In the genomic region with DNA sequence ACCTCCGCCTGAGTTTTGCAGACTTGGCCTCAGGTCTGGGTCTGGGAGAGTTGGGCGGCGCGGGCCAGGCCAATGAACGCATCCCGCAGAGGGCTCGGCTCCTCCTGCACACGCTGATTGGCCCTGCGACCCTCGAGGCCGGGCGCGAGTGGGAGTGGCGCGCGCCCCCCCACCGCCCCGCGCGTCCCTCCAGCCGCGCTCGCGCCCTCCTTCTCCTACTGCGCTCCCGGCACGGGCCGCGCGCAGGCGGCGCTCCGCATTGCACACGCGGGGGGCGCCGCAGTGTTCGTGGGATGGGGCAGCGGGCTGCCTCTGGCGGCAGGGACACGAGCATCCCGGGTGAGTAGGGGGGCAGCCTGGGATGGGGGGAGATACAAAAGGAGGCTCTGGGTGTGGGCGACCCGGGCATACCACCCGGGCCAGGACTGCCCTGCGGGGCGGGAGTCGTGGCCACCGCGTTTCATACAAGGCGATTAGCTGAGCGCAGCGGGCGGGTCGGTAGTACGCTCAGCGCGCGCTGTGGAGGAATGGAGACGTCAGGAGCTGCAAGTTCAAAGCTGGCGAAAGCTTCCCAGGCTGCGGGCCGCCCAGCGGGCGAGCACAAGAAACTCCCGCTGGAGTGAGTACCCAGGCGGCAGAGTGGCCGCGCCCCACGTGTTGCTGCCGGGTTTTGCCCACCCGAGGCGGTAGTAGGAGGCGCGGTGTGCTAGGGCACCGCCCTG, we compare ENCODE assay signal across 7 mouse cellular contexts. TPM values are rescaled to one million over a fixed set of nuclear protein-coding genes. Genes with fewer than 3 reads are reported as not detected.
A peak's percentile ranks its signal among the peaks of the same experiment; 100 is the strongest.
DNase-seq lines count a peak whose midpoint lies in the region; ATAC-seq lines count a peak whose summit lies in the region.

Gene Lypd6 (plus strand): TSS at position 184 of the 722 bp plus-strand sequence.

- H3K4me2 ChIP-seq in embryonic facial prominence, embryonic 14.5 days (ENCODE audit: low read depth, low read length) = peak within 1 kb of the TSS; percentile 91
- peak within 1 kb of the TSS; percentile 92 for H3K4me2 ChIP-seq in kidney, embryonic 14.5 days (replicated peaks; ENCODE audit: low read depth, low read length)
- peak within 1 kb of the TSS; percentile 99 for H3K4me2 ChIP-seq in midbrain, embryonic 16.5 days (ENCODE audit: low read length)

- H3K27ac ChIP-seq in embryonic facial prominence, embryonic 14.5 days (replicated peaks; ENCODE audit: low read depth, low read length) = 0 out of 2 replicates have a peak within 1 kb of the TSS, but pooled peaks have one; percentile 8
- H3K27ac ChIP-seq in heart, embryonic 10.5 days = peak within 1 kb of the TSS; percentile 89
- peak within 1 kb of the TSS; percentile 52 for H3K27ac ChIP-seq in kidney, embryonic 14.5 days (ENCODE audit: low read depth, low read length)
- H3K27ac ChIP-seq in midbrain, embryonic 16.5 days (ENCODE audit: low read length) = 0 out of 2 replicates have a peak within 1 kb of the TSS, but pooled peaks have one; percentile 17

- peak within 1 kb of the TSS; percentile 61 for H3K9ac ChIP-seq in embryonic facial prominence, embryonic 14.5 days (ENCODE audit: low read depth, low read length)
- H3K9ac ChIP-seq in kidney, embryonic 14.5 days (ENCODE audit: low read depth, low read length) = peak within 1 kb of the TSS; percentile 52
- H3K9ac ChIP-seq in midbrain, embryonic 16.5 days (ENCODE audit: low read depth, low read length) = peak within 1 kb of the TSS; percentile 70

- no peaks in the 10 kb centered on the region for H3K4me1 ChIP-seq in embryonic facial prominence, embryonic 14.5 days (ENCODE audit: control insufficient read depth, insufficient read depth, low read length)
- H3K4me1 ChIP-seq in heart, embryonic 10.5 days = peaks cover 30% of the 10 kb centered on the region
- H3K4me1 ChIP-seq in kidney, embryonic 14.5 days (ENCODE audit: control insufficient read depth, insufficient read depth, low read length) = no peaks in the 10 kb centered on the region
- H3K4me1 ChIP-seq in midbrain, embryonic 16.5 days (ENCODE audit: control insufficient read depth, insufficient read depth, low read length) = peaks cover 10% of the 10 kb centered on the region

- 0% methylated on average over 28 of the region's 76 CpGs for WGBS in embryonic facial prominence, embryonic 14.5 days
- under 1% methylated on average over 76 of the region's 76 CpGs for WGBS in heart, embryonic 10.5 days
- WGBS in kidney, embryonic 14.5 days = under 1% methylated on average over 76 of the region's 76 CpGs
- WGBS in midbrain, embryonic 16.5 days = under 1% methylated on average over 76 of the region's 76 CpGs

- H3K4me3 ChIP-seq in embryonic facial prominence, embryonic 14.5 days (ENCODE audit: low read depth, low read length) = peak within 1 kb of the TSS; percentile 64
- peak within 1 kb of the TSS; percentile 80 for H3K4me3 ChIP-seq in heart, embryonic 10.5 days
- H3K4me3 ChIP-seq in kidney, embryonic 14.5 days (ENCODE audit: low read length) = peak within 1 kb of the TSS; percentile 55
- H3K4me3 ChIP-seq in midbrain, embryonic 16.5 days (ENCODE audit: low read depth, low read length) = peak within 1 kb of the TSS; percentile 78

- no peaks in the 10 kb centered on the region for H3K9me3 ChIP-seq in embryonic facial prominence, embryonic 14.5 days (ENCODE audit: control insufficient read depth, low read length)
- no peaks in the 10 kb centered on the region for H3K9me3 ChIP-seq in heart, embryonic 10.5 days
- no peaks in the 10 kb centered on the region for H3K9me3 ChIP-seq in kidney, embryonic 14.5 days (ENCODE audit: control insufficient read depth, low read length)
- H3K9me3 ChIP-seq in midbrain, embryonic 16.5 days (replicated peaks; ENCODE audit: control insufficient read depth, low read length, poor library complexity, severe bottlenecking) = no peaks in the 10 kb centered on the region

- H3K36me3 ChIP-seq in embryonic facial prominence, embryonic 14.5 days (ENCODE audit: control insufficient read depth, insufficient read depth, low read length) = no peaks in the 10 kb centered on the region
- H3K36me3 ChIP-seq in heart, embryonic 10.5 days = no peaks in the 10 kb centered on the region
- no peaks in the 10 kb centered on the region for H3K36me3 ChIP-seq in kidney, embryonic 14.5 days (ENCODE audit: control insufficient read depth, insufficient read depth, low read length)
- no peaks in the 10 kb centered on the region for H3K36me3 ChIP-seq in midbrain, embryonic 16.5 days (ENCODE audit: control insufficient read depth, insufficient read depth, low read length)

- DNase-seq in adrenal gland, postnatal 4 days (ENCODE audit: low spot score in 2 of 2) = peak; percentile 22 to 55
- peak; percentile 93 for DNase-seq in embryonic facial prominence, embryonic 14.5 days (ENCODE audit: low spot score)
- peak; percentile 91 for DNase-seq in heart, embryonic 10.5 days (ENCODE audit: low spot score)
- peak; percentile 62 for DNase-seq in liver
- peak; percentile 21 for DNase-seq in telencephalon, adult 2 months (ENCODE audit: low read depth, low spot score)

- peak; percentile 99 for ATAC-seq in embryonic facial prominence, embryonic 14.5 days (ENCODE audit: low read depth)
- ATAC-seq in kidney, embryonic 14.5 days (ENCODE audit: low FRiP score, low TSS enrichment) = peak; percentile 98
- peak; percentile 96 for ATAC-seq in midbrain, embryonic 16.5 days

- H3K27me3 ChIP-seq in embryonic facial prominence, embryonic 14.5 days (replicated peaks; ENCODE audit: control insufficient read depth, insufficient read depth, low read length) = no peaks in the 10 kb centered on the region; the same call in 1 of the 2 replicates
- H3K27me3 ChIP-seq in heart, embryonic 10.5 days (ENCODE audit: insufficient read depth, poor library complexity, severe bottlenecking) = no peaks in the 10 kb centered on the region; the same call in 1 of the 2 replicates
- H3K27me3 ChIP-seq in kidney, embryonic 14.5 days (ENCODE audit: control insufficient read depth, insufficient read depth, low read length) = 0 out of 2 replicates have a peak, but pooled peaks cover 4% of the 10 kb centered on the region
- H3K27me3 ChIP-seq in midbrain, embryonic 16.5 days (ENCODE audit: control insufficient read depth, insufficient read depth, low read depth, low read length) = 0 out of 2 replicates have a peak, but pooled peaks cover 2% of the 10 kb centered on the region

RNA-seq across cellular contexts. Expression of gene Lypd6, which starts in this region (rescaled TPM):
- 10 to 100 TPM; 16.0 to 19.8 TPM for total RNA-seq in adrenal gland, postnatal 4 days (2021)
- polyA plus RNA-seq in embryonic facial prominence, embryonic 14.5 days (2014; fragmentation: Nextera tagmentation; extraction: Ambion mirVana) = 8.8 and 11.9 TPM in 2 replicates
- 8.1 and 8.7 TPM in 2 replicates for polyA plus RNA-seq in heart, embryonic 10.5 days (2016; fragmentation: Nextera tagmentation; extraction: Ambion mirVana)
- polyA plus RNA-seq in kidney, embryonic 14.5 days (2014; fragmentation: Nextera tagmentation; extraction: Ambion mirVana) = 8.4 and 12.7 TPM in 2 replicates
- polyA plus RNA-seq in midbrain, embryonic 16.5 days (2015; fragmentation: Nextera tagmentation; extraction: Ambion mirVana) = 7.9 and 14.4 TPM in 2 replicates

Comparison
In these comparisons a context has a peak if more than half of its experiments do, and no peak if none do; other contexts are left out.
1. Peak in every context shown above with its lines: DNase-seq, ATAC-seq, H3K4me3 ChIP-seq and H3K27ac ChIP-seq.
2. DNase-seq: peak in every context shown above with its lines; median percentile 93 in embryonic facial prominence, embryonic 14.5 days; 91 in heart, embryonic 10.5 days; 62 in liver; 38 in adrenal gland, postnatal 4 days; 21 in telencephalon, adult 2 months.
3. H3K27ac ChIP-seq: peak in every context shown above with its lines; median percentile 89 in heart, embryonic 10.5 days; 52 in kidney, embryonic 14.5 days; 17 in midbrain, embryonic 16.5 days; 8 in embryonic facial prominence, embryonic 14.5 days.